Mouse (Mus musculus) liver, embryonic 14.5 days (tissue): ENCODE data around the gene Gm49027.

ENCODE experiments used
- CTCF ChIP-seq: IDR thresholded peaks from 2 replicates; pipeline ENCODE4 v1.5.1; 2016; ENCODE audit warnings: antibody characterized with exemption, low read depth, control low read depth
- EP300 ChIP-seq: IDR thresholded peaks from 2 replicates; pipeline ENCODE4 v1.6.1; 2016; ENCODE audit warnings: antibody characterized with exemption, low read depth

DNA sequence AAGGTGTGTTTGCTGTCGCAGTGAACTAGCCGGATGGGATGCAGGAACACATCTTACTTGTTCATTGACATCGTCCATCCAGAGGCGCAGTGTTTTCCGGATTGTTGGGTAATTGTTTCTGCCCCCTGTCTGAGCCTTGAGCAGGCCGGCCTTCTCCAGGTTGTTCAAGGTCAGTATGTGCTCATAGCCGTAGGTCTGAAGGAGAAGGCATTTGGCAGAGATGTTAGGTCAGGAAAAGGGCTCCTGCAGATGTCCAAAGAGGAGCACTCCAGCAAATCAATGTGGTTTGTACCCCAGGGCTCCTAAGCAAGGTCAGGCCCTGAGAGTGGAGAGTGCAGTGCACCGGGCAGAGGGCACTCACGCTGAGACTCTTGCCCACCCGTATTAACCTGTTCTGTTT lies 8.5 kb upstream of the Gm49027 start:
- no peak for TF ChIP-seq CTCF
- no peak for TF ChIP-seq EP300
